Mouse (Mus musculus) yolk sac, embryonic 10.5 days (tissue): Measurements from ENCODE around the gene Olfr734.

Experiments used
- DNase-seq: peaks from one replicate; pipeline ENCODE4 v3.0.0-alpha.2; 2017; ENCODE audit warnings: low spot score

Gene Olfr734

GRCm38 (mm10) chr14:50326661-50327060, at the start of gene Olfr734:
Gene Olfr734, minus strand, starts transcription at chr14:50326761.
- DNase-seq = no peak

- DNase-seq = no peak
Measured at GRCm38 (mm10) chr14:50363561-50363960, 37.0 kb upstream of the Olfr734 start.

DNA sequence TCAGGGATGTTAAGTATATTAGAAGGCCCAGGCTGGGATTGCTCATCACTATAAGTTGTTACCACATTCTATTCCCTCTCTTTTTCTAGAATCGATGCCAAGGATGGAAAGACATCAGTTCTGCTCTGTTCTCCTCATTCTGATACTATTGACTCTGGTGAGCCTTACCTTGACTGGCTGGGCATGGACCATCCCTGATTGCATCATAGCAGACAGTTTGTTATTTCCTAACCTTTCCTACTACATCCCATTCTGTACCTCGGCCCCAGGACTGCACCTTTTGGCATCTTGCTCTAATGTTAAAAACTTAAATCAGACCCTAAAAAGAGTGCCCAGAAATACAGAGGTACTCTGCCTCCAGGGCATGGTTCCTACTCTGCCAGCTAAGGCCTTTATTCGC, 33.9 kb upstream of the Olfr734 start:
- no peak for DNase-seq

DNA sequence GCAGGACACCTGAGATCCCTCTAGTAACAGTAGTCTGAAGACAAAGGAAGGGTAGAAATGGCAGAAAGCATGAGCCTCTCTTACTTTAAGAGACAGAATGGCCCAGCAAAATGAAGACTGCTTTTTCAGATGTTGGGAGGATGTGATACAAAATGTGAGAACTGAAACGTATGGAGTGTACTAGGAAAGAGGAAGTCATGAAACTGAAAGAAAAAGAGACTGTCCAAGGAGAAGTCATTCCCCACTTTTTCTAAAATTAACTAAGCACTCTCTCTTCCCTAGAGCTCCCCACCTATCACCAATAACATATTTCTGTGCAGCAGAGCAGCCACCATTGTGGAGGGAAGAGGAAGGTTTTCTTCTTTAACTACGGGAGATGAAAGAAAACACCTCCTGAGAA, 31.0 kb upstream of the Olfr734 start, which contains the start of gene Tlr11:
Tlr11 (plus strand) TSS at position 322 of the 400 bp plus-strand sequence.
- no peak for DNase-seq

DNA sequence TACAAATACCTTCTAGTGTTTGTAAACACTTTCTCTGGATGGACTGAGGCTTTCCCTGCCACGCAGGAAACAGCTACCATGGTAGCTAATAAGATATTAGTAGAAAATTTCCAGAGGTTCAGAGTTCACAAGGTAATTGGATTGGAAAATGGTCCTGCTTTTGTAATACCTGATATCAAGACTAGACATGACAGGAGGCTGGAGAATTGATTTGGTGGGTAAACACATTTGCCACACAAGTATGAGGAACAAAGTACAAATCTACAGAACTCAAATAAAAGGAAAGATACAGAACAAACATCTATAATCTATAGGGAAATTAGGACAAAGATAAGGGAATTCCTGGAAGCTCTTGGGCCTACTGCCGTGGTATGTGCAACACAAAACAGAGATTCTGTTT, 30.2 kb upstream of the Olfr734 start:
- no peak for DNase-seq

DNA sequence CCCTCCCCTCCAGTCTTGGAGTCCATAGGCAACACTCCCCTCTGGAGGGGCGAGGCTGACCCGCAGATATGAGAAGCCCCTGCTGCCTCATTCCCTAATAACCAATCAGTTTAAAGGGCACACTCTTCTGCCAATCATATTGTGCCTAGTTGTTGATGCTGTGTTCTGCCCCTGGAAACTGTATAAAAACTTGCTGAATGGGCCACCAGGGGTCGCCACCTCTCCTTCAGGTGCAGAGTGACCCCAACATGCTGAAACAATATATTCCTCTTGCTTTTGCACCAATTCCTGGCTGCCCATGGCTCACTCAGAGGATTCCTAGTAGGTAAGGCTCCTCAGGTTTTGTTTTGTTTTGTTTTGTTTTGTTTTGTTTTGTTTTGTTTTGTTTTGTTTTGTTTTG, 25.9 kb upstream of the Olfr734 start:
- DNase-seq = no peak

- DNase-seq = no peak
Measured at GRCm38 (mm10) chr14:50348796-50349195, 22.2 kb upstream of the Olfr734 start, which contains the start of gene Olfr735. Gene Olfr735, minus strand, starts transcription at chr14:50348872.

DNA sequence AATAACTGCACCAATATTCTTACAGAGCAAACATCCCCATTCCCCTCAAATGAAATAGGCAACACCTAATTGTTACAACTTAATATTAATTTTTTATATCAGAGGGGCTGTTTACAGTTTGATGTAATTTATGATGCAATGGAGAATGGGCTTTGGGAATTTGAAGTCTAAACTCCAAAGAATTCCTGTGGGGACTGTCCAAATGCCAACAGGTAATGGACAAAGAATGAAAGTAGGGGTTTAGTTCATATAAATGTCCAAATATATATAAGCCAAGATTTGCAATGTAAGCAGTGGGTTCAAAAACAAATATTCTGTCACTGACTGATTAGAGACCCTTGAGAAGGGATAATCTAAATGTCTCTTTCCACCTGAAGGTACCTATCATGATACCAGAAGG, 25.1 kb downstream of the Olfr734 start, which contains the start of gene Olfr733:
Olfr733 (minus strand) TSS at position 101 of the 400 bp plus-strand sequence.
- DNase-seq = no peak

- no peak for DNase-seq
Measured at GRCm38 (mm10) chr14:50284106-50284505, 42.5 kb downstream of the Olfr734 start, which contains the start of gene Olfr732. Gene Olfr732, minus strand, starts transcription at chr14:50284206.
